Mouse (Mus musculus) skeletal muscle tissue, adult 2 months (tissue): ENCODE measurements at regions not wholly inside any gene's neighbourhood (a gene's known extent, or its start where the extent isn't known, plus 50 kb on each side); places are given as distances from the start of the nearest gene placed in this dataset.

Experiments used
- DNase-seq: peaks from one replicate; pipeline ENCODE4 v3.0.0-alpha.2; 2012; ENCODE audit warnings: low read depth, low spot score

DNA sequence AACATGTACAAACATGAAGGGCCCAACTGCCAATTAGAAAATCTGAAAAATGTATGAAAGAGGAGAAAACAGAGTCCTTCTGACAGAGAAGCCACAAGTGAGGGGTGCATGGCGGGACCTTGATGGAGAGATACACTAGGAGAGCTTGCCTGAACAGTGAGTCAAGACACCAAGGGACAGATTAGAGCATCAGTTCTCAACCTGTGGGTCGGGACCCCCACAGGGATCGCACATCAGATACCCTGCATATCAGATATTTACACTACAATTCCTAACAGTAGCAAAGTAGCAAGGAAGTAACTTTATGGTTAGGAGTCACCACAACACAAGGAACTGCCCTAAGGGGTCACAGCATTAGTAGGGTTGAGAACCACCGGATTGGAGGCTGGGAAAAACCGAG, 58.9 kb upstream of the Arid1b start:
- DNase-seq, result no peak

DNA sequence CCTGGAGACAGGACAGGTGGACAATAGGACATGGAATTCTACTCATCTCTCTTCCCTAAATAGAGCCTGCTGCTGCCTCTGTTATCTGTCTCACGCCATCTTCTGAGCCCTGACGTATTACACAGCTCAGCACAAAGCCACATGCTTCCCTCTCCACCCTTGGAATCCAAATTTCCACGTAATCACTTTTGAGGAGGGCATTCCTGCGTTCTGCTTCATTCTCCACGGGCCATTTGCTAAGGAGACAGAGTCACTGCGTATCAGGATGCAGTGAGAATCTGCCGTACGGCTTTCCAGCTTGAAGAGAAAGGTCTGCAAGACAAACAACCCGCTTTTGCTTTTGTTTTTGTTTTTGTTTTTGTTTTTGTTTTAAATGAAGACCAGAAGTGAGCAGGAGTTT, 53.5 kb upstream of the Arid1b start:
- no peak for DNase-seq

DNA sequence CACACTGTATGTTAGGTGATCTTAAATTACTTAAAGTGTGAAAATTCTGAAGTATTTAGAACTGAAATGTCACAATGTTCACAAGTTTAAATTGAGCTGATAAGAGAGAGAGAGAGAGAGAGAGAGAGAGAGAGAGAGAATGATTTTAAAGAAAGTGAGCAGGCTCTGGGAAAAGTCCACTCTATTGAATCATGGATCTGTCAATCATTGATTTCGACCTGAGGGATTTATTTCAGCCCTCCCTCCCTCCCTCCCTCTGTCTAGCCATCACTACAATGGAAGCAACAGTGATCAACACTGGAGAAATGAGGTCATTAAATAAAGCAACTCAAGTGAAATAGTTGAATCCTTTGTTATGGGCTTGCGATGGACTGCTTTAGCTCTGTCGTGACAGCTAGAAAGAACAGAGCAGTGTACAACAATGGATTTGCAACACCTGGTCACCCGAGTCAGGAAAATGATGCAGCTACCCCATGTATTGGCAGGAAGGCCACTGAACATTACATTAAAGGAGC, 52.8 kb upstream of the Arid1b start:
- DNase-seq, result no peak

DNA sequence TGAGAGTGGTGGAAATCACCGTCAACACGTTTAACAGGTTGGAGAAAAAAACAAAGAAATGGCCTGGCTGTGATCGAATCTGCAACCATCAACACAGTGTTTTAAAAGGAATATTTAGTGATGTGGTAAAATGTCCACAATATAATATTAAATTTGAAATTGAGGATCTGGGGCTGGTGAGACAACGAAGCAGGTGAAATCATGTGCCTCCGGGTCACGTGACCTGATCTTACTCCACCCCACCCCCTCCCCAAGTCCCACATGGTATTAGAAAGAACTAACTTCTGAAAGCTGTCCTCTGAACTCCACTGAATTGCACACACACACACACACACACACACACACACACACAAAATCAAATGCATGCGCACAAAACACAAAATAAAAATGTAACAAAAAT, 51.3 kb upstream of the Arid1b start:
- no peak for DNase-seq
